Mouse (Mus musculus) hindbrain, embryonic 11.5 days (tissue): ENCODE measurements around the gene Rab40c. TPM values are rescaled to one million over a fixed set of nuclear protein-coding genes. Genes with fewer than 3 reads are reported as not detected.

ENCODE experiments used
- ATAC-seq: fragments of 200-750 bp; cut with Nextera tagmentation; 2 replicates; pipeline ENCODE4 v1.8.0; 2017; ENCODE audit warnings: mild to moderate bottlenecking, moderate TSS enrichment, moderate library complexity; ENCODE audit not compliant: low FRiP score
- DNase-seq: peaks from one replicate; pipeline ENCODE4 v3.0.0-alpha.2; 2015; ENCODE audit warnings: low spot score
- H3K27ac ChIP-seq: fragments of 300-500 bp; sonication (generic); 2 replicates; pipeline ENCODE4 v1.5.1; 2014; ENCODE audit warnings: mild to moderate bottlenecking, low read depth, low read length
- H3K27me3 ChIP-seq: fragments of 300-500 bp; sonication (generic); 2 replicates; pipeline ENCODE4 v1.6.1; 2014; ENCODE audit warnings: mild to moderate bottlenecking, low read length, moderate library complexity, mixed read lengths; ENCODE audit not compliant: control insufficient read depth, insufficient read depth
- H3K36me3 ChIP-seq: fragments of 300-500 bp; sonication (generic); 2 replicates; pipeline ENCODE4 v1.6.1; 2014; ENCODE audit warnings: mild to moderate bottlenecking, low read length, moderate library complexity, mixed read lengths; ENCODE audit not compliant: control insufficient read depth, insufficient read depth
- H3K4me1 ChIP-seq: fragments of 300-500 bp; sonication (generic); replicated peaks from 2 replicates; pipeline ENCODE4 v1.6.1; 2014; ENCODE audit warnings: low read length, mixed read lengths; ENCODE audit not compliant: control insufficient read depth, insufficient read depth
- H3K4me2 ChIP-seq: fragments of 300-500 bp; sonication (generic); replicated peaks from 2 replicates; pipeline ENCODE4 v1.6.1; 2014; ENCODE audit warnings: mild to moderate bottlenecking, low read depth, low read length
- H3K4me3 ChIP-seq: fragments of 300-500 bp; sonication (generic); 2 replicates; pipeline ENCODE4 v1.5.1; 2014; ENCODE audit warnings: low read depth, low read length
- H3K9ac ChIP-seq: fragments of 300-500 bp; sonication (generic); 2 replicates; pipeline ENCODE4 v1.6.1; 2014; ENCODE audit warnings: low read depth, low read length
- H3K9me3 ChIP-seq: fragments of 300-500 bp; sonication (generic); 2 replicates; pipeline ENCODE4 v1.6.1; 2016; ENCODE audit warnings: low read length; ENCODE audit not compliant: control insufficient read depth
- WGBS: fragments of 180-500 bp; shearing (Covaris S2); extraction: QIAGEN DNeasy Blood & Tissue Kit; methylation state at CpG from one replicate; pipeline ENCODE4 v1.1.7; 2014; 5-methylcytosine and 5-hydroxymethylcytosine counted together
- polyA plus RNA-seq: library from polyadenylated mRNA; unstranded; fragments of >200 nt; fragmentation: Nextera tagmentation; extraction: Ambion mirVana; gene quantifications from 2 replicates; pipeline ENCODE4 v1.2.1, GENCODE M21; 2014

Gene Rab40c
- polyA plus RNA-seq, 1 experiment from 2014 or later = 19.1 TPM

- 92% methylated on average over 32 of the region's 32 CpGs for WGBS
- no peak overlapping the region for H3K27ac ChIP-seq
- no peaks in the 10 kb centered on the region for H3K9me3 ChIP-seq
- no peak overlapping the region for H3K9ac ChIP-seq
- H3K4me2 ChIP-seq = no peak overlapping the region
- no peak for ATAC-seq
- no peak overlapping the region for H3K4me3 ChIP-seq
- H3K4me1 ChIP-seq = peaks cover 21% of the 10 kb centered on the region
- no peaks in the 10 kb centered on the region for H3K27me3 ChIP-seq
- DNase-seq = no peak
- no peaks in the 10 kb centered on the region for H3K36me3 ChIP-seq
These were observed 41.6 kb downstream of the Rab40c start for GRCm38 (mm10) chr17:25877741-25878610.

DNA sequence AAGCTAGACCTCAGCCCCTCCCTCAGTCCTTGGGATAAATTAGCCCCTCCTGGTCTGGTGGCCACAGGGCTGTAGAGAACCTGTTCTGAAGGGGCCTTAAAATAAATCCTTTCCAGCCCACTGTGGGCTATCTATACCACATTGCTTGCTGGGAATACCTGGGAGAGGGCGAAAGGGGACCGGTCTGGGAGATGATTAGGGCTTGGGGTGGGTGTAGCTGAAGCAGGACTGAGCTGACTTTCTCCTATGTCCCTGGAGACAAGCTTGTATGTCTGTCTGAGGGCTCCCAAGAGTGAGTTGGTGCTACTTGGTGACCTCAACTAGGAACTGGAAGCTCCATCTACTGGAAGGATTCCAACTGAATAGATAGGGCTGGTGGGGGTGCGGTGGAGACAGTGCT is 42.5 kb downstream of the Rab40c start:
- no peak overlapping the region for H3K9ac ChIP-seq
- no peak for DNase-seq
- H3K27me3 ChIP-seq = no peaks in the 10 kb centered on the region
- ATAC-seq = no peak
- no peak overlapping the region for H3K4me3 ChIP-seq
- H3K9me3 ChIP-seq = no peaks in the 10 kb centered on the region
- no peak overlapping the region for H3K27ac ChIP-seq
- no peaks in the 10 kb centered on the region for H3K36me3 ChIP-seq
- peaks cover 19% of the 10 kb centered on the region for H3K4me1 ChIP-seq
- 95% methylated on average over 3 of the region's 3 CpGs for WGBS
- 0 out of 2 replicates have a peak overlapping the region, but pooled peaks have one; percentile 5 for H3K4me2 ChIP-seq

- no peaks in the 10 kb centered on the region for H3K9me3 ChIP-seq
- H3K4me1 ChIP-seq = peaks cover 14% of the 10 kb centered on the region
- H3K4me3 ChIP-seq = peak overlapping the region; percentile 79
- peak overlapping the region; percentile 71 for H3K4me2 ChIP-seq
- no peaks in the 10 kb centered on the region for H3K27me3 ChIP-seq
- DNase-seq = no peak
- H3K9ac ChIP-seq = peak overlapping the region; percentile 83
- H3K36me3 ChIP-seq = no peaks in the 10 kb centered on the region
- 54% methylated on average over 10 of the region's 10 CpGs for WGBS
- ATAC-seq = no peak
- H3K27ac ChIP-seq = no peak overlapping the region
These were observed 43.1 kb downstream of the Rab40c start for GRCm38 (mm10) chr17:25876347-25876915.

GRCm38 (mm10) chr17:25875171-25876136 is 44.1 kb downstream of the Rab40c start:
- ATAC-seq = peak; percentile 91
- 2% methylated on average over 58 of the region's 59 CpGs for WGBS
- no peaks in the 10 kb centered on the region for H3K27me3 ChIP-seq

GRCm38 (mm10) chr17:25874721-25875170 is 44.8 kb downstream of the Rab40c start, which contains the start of gene Mettl26:
Gene Mettl26, plus strand, starts transcription at chr17:25875074.
- ATAC-seq (peak; percentile 70), DNase-seq (peak; percentile 98)
- under 1% methylated on average over 25 of the region's 25 CpGs for WGBS
- H3K36me3 ChIP-seq = no peaks in the 10 kb centered on the region
- peak within 1 kb of the TSS; percentile 91 for H3K27ac ChIP-seq
- H3K9me3 ChIP-seq = no peaks in the 10 kb centered on the region
- peak within 1 kb of the TSS; percentile 71 for H3K4me2 ChIP-seq
- H3K4me3 ChIP-seq = peak within 1 kb of the TSS; percentile 79
- H3K9ac ChIP-seq = peak within 1 kb of the TSS; percentile 83
- no peaks in the 10 kb centered on the region for H3K27me3 ChIP-seq
- peaks cover 7% of the 10 kb centered on the region; the same call in 1 of the 2 replicates for H3K4me1 ChIP-seq

More at GRCm38 (mm10) chr17:25875171-25876136, 44.1 kb downstream of the Rab40c start:
- Histone ChIP-seq H3K9ac (peak overlapping the region; percentile 83), H3K27ac (peak overlapping the region; percentile 91), H3K4me1 (peaks cover 7% of the 10 kb centered on the region; the same call in 1 of the 2 replicates), H3K9me3 (no peaks in the 10 kb centered on the region), H3K4me2 (peak overlapping the region; percentile 71), H3K4me3 (peak overlapping the region; percentile 79), H3K36me3 (no peaks in the 10 kb centered on the region)
- peak; percentile 89 for DNase-seq

DNA sequence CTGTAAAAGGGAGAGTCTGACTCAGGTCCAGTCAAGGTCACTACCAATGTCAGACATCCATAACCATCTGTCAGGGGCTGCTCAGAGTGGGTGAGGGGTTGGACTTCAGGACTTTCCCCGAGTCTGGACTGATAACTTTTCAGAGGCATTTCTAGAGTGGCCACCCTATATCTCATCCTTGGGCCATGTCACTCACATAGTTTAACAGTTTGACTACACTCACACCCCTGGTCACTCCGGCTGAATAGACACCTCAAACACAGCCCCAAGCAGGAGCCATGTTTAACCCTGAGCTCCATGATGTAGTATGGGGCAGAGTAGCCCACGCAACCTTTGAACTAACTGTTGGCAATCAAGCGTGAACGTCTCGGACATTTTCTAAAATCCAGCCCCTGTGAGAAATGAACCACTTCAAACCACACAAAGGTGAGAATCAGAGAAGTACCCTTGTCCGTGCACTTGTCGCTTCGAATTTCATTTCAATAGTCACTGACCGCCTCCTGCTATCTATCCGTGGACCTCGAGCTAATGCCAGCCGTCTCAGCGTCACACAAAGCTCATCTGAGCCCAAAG is 45.3 kb downstream of the Rab40c start:
- Histone ChIP-seq H3K4me3 (peak overlapping the region; percentile 79), H3K36me3 (no peaks in the 10 kb centered on the region), H3K27me3 (no peaks in the 10 kb centered on the region), H3K9ac (peak overlapping the region; percentile 62), H3K4me1 (peaks cover 4% of the 10 kb centered on the region; the same call in 1 of the 2 replicates), H3K9me3 (no peaks in the 10 kb centered on the region), H3K4me2 (peak overlapping the region; percentile 71), H3K27ac (peak overlapping the region; percentile 91)
- DNase-seq = no peak
- ATAC-seq = peak; percentile 15; the same call in 1 of the 2 replicates
- 5% methylated on average over 14 of the region's 14 CpGs for WGBS

GRCm38 (mm10) chr17:25873405-25874147 is 46.0 kb downstream of the Rab40c start:
- H3K27me3 ChIP-seq = no peaks in the 10 kb centered on the region
- H3K4me3 ChIP-seq = no peak overlapping the region
- no peaks in the 10 kb centered on the region for H3K9me3 ChIP-seq
- 73% methylated on average over 11 of the region's 11 CpGs for WGBS
- ATAC-seq (no peak), DNase-seq (no peak)
- peaks cover 4% of the 10 kb centered on the region for H3K4me1 ChIP-seq
- H3K27ac ChIP-seq = no peak overlapping the region
- H3K4me2 ChIP-seq = peak overlapping the region; percentile 71
- H3K9ac ChIP-seq = peak overlapping the region; percentile 62; the same call in 1 of the 2 replicates
- no peaks in the 10 kb centered on the region for H3K36me3 ChIP-seq
